Mouse (Mus musculus): ENCODE measurements around the gene Tmem219. TPM values are rescaled to one million over a fixed set of nuclear protein-coding genes. Genes with fewer than 3 reads are reported as not detected.

Tmem219 gene
- polyA plus RNA-seq, 1 experiment = 94.7 TPM

DNA sequence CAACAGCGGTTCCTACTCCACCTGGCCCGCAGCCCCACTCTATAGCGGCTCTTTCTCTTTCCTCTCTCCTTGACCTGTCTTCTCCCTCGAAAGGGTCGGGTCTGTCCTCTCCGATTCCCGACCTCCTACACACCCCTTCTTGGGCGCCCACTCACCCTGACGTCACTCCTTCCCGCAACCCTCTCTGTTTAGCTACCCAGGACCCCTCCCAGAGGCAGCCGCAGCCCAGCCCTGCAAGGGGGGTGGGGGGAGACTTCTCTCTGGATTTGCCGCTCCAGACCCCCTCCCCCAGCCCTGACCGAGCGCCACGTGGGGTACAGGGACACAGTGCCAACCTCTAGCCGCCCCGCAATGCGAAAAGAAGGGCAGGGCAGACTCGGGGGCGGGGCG is 26.7 kb upstream of the Tmem219 start, which contains the start of gene Asphd1:
Gene Asphd1 (minus strand): TSS at position 180 of the 390 bp plus-strand sequence.
- 4% methylated on average over 21 of the region's 21 CpGs for WGBS
- peaks cover 2% of the 10 kb centered on the region; the same call in 1 of the 2 replicates for H3K27me3 ChIP-seq (ENCODE audit: control insufficient read depth, insufficient read depth, low read length)

DNA sequence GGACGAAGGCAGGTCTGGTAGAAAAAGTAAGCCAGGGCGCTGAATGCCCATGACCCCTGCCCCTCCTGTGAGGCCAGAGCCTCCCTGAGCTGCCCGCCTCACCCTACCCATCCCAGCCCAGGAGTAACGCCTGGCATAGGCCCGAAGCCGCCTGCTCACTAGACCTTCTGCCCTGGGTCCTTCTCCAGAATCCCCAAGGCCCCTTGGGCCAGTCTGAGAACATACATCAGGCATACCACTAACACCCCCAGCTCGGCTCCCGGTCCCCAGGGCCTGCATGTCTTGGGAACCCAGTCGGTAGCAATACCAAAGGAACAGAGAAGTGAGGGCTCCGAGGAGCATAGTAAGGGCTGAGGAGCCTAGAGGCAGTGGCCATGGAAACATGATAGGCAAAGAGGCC is 25.9 kb upstream of the Tmem219 start:
- DNase-seq = no peak
- Histone ChIP-seq H3K4me1 (replicated peaks; ENCODE audit: control insufficient read depth, insufficient read depth, low read length) (peaks cover 11% of the 10 kb centered on the region), H3K4me3 (ENCODE audit: control insufficient read depth, insufficient read depth, low read length) (no peak overlapping the region), H3K27ac (ENCODE audit: control insufficient read depth, insufficient read depth, low read length) (no peak overlapping the region), H3K36me3 (ENCODE audit: control insufficient read depth, insufficient read depth, low read length) (no peaks in the 10 kb centered on the region), H3K27me3 (ENCODE audit: control insufficient read depth, insufficient read depth, low read length) (peaks cover 2% of the 10 kb centered on the region; the same call in 1 of the 2 replicates)
- no peak for TF ChIP-seq CTCF (IDR thresholded peaks at IDR 0.05; ENCODE audit: borderline replicate concordance, control insufficient read depth, extremely low read depth, insufficient read depth, low read length, poor library complexity)
- TF ChIP-seq POLR2A (IDR thresholded peaks at IDR 0.05; ENCODE audit: control insufficient read depth, extremely low read depth, insufficient read depth, low read length, poor library complexity) = no peak
- 88% methylated on average over 10 of the region's 10 CpGs for WGBS

More for the DNA sequence above, 26.7 kb upstream of the Tmem219 start, which contains the start of gene Asphd1:
- Histone ChIP-seq H3K4me3 (ENCODE audit: control insufficient read depth, insufficient read depth, low read length) (peak within 1 kb of the TSS; percentile 2), H3K4me1 (replicated peaks; ENCODE audit: control insufficient read depth, insufficient read depth, low read length) (peaks cover 11% of the 10 kb centered on the region), H3K27ac (ENCODE audit: control insufficient read depth, insufficient read depth, low read length) (no peak within 1 kb of the TSS), H3K36me3 (ENCODE audit: control insufficient read depth, insufficient read depth, low read length) (no peaks in the 10 kb centered on the region)
- TF ChIP-seq CTCF (IDR thresholded peaks at IDR 0.05; ENCODE audit: borderline replicate concordance, control insufficient read depth, extremely low read depth, insufficient read depth, low read length, poor library complexity) = no peak
- TF ChIP-seq POLR2A (IDR thresholded peaks at IDR 0.05; ENCODE audit: control insufficient read depth, extremely low read depth, insufficient read depth, low read length, poor library complexity) = no peak
- DNase-seq = no peak

DNA sequence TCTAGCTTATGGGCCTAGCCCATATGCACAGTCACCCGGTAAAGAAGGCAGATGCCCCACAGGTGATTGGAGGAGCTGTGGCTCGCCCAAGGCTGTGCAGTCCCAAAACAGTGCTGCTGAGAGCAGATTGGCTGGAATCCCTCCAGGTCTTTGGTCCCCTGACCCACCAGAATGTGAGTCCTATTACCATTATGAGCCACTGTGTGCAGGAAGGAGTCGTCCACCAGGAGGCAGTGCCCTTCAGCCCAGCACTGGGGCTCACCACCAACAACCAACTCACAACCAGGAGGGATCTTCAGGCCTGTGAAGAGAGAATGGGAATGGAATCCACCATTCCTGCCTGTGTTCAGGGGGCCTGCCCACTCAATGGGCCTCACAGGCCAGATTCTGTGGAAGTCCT is 23.8 kb upstream of the Tmem219 start:
- no peaks in the 10 kb centered on the region for H3K36me3 ChIP-seq (ENCODE audit: control insufficient read depth, insufficient read depth, low read length)
- peaks cover 6% of the 10 kb centered on the region for H3K4me1 ChIP-seq (replicated peaks; ENCODE audit: control insufficient read depth, insufficient read depth, low read length)
- H3K27ac ChIP-seq (ENCODE audit: control insufficient read depth, insufficient read depth, low read length) = no peak overlapping the region
- H3K4me3 ChIP-seq (ENCODE audit: control insufficient read depth, insufficient read depth, low read length) = no peak overlapping the region
- peak; percentile 44 for DNase-seq
- 72% methylated on average over 3 of the region's 3 CpGs for WGBS
- peaks cover 2% of the 10 kb centered on the region; the same call in 1 of the 2 replicates for H3K27me3 ChIP-seq (ENCODE audit: control insufficient read depth, insufficient read depth, low read length)
- TF ChIP-seq CTCF (IDR thresholded peaks at IDR 0.05; ENCODE audit: borderline replicate concordance, control insufficient read depth, extremely low read depth, insufficient read depth, low read length, poor library complexity) = peak; percentile 78
- TF ChIP-seq POLR2A (IDR thresholded peaks at IDR 0.05; ENCODE audit: control insufficient read depth, extremely low read depth, insufficient read depth, low read length, poor library complexity) = no peak

DNA sequence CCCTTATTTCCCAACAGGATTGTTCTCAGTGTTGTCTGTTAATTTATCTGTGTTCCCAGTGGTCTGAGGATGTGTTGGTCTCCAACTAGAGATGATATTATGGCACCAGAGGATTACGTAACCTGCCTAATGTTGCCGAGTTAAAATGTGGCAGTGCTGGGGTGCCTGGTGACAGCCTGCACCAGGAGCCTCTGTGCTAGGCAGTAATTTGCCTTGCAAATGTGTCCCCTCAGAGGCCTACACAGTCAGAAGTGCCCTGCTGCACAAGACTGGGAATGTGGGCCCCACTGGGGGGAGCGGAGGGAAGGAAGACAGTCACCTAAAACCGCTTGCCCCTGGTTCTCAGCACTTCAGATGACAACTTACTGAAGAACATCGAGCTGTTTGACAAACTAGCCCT is 19.1 kb upstream of the Tmem219 start:
- Histone ChIP-seq H3K27me3 (ENCODE audit: control insufficient read depth, insufficient read depth, low read length) (no peaks in the 10 kb centered on the region), H3K4me3 (ENCODE audit: control insufficient read depth, insufficient read depth, low read length) (no peak overlapping the region), H3K4me1 (replicated peaks; ENCODE audit: control insufficient read depth, insufficient read depth, low read length) (no peaks in the 10 kb centered on the region), H3K36me3 (ENCODE audit: control insufficient read depth, insufficient read depth, low read length) (0 out of 2 replicates have a peak, but pooled peaks cover 1% of the 10 kb centered on the region), H3K27ac (ENCODE audit: control insufficient read depth, insufficient read depth, low read length) (no peak overlapping the region)
- TF ChIP-seq POLR2A (IDR thresholded peaks at IDR 0.05; ENCODE audit: control insufficient read depth, extremely low read depth, insufficient read depth, low read length, poor library complexity) (no peak), CTCF (IDR thresholded peaks at IDR 0.05; ENCODE audit: borderline replicate concordance, control insufficient read depth, extremely low read depth, insufficient read depth, low read length, poor library complexity) (no peak)
- no peak for DNase-seq
- whole genome bisulfite sequencing = 91% methylated on average over 5 of the region's 5 CpGs

DNA sequence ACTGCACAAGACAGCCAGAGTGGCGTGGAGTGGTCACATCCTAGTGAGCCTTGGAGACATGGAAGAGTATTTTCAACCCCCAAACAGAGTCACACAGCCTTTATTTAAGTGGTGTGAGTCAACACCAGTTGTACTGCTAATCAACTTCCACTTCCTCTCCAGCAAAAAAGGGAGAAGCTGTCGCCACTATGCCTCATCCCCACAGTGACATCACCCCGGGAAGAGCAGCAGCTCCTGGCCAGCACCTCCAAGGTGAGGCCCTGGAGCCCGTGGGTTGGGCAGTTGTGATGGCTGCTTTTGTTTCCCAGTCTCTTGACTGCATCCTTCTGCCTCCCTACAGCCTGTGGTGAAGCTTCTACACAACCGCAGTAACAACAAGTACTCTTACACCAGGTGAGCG is 18.5 kb upstream of the Tmem219 start:
- 90% methylated on average over 6 of the region's 6 CpGs for WGBS
- Histone ChIP-seq H3K27ac (ENCODE audit: control insufficient read depth, insufficient read depth, low read length) (no peak overlapping the region), H3K27me3 (ENCODE audit: control insufficient read depth, insufficient read depth, low read length) (no peaks in the 10 kb centered on the region), H3K36me3 (ENCODE audit: control insufficient read depth, insufficient read depth, low read length) (0 out of 2 replicates have a peak, but pooled peaks cover 5% of the 10 kb centered on the region), H3K4me3 (ENCODE audit: control insufficient read depth, insufficient read depth, low read length) (no peak overlapping the region), H3K4me1 (replicated peaks; ENCODE audit: control insufficient read depth, insufficient read depth, low read length) (no peaks in the 10 kb centered on the region)
- DNase-seq = no peak
- TF ChIP-seq POLR2A (IDR thresholded peaks at IDR 0.05; ENCODE audit: control insufficient read depth, extremely low read depth, insufficient read depth, low read length, poor library complexity) (no peak), CTCF (IDR thresholded peaks at IDR 0.05; ENCODE audit: borderline replicate concordance, control insufficient read depth, extremely low read depth, insufficient read depth, low read length, poor library complexity) (no peak)

DNA sequence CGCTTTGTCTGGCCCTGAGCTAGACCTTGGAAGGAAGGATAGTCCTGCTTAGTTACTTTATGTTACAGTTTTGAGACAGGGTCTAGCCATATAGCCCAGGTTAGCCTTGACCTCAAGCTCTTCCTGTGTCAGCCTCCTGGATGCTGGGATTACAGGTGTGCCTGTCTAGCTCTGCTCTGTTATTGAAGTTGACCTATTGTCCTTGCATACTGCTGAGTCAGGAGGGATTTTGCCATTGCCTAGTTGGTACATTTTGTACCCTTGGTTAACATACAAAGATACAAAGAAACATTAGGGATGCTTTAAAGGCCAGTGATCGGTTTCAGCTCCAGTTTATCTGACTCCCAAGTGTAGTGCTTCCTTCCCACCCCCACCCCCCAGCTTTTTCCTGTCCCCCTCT is 9.9 kb upstream of the Tmem219 start:
- WGBS = 95% methylated on average over 2 of the region's 2 CpGs
- Histone ChIP-seq H3K4me3 (ENCODE audit: control insufficient read depth, insufficient read depth, low read length) (no peak overlapping the region), H3K36me3 (ENCODE audit: control insufficient read depth, insufficient read depth, low read length) (peaks cover 18% of the 10 kb centered on the region), H3K27ac (ENCODE audit: control insufficient read depth, insufficient read depth, low read length) (no peak overlapping the region), H3K4me1 (replicated peaks; ENCODE audit: control insufficient read depth, insufficient read depth, low read length) (peaks cover 5% of the 10 kb centered on the region), H3K27me3 (ENCODE audit: control insufficient read depth, insufficient read depth, low read length) (no peaks in the 10 kb centered on the region)
- no peak for DNase-seq
- TF ChIP-seq POLR2A (IDR thresholded peaks at IDR 0.05; ENCODE audit: control insufficient read depth, extremely low read depth, insufficient read depth, low read length, poor library complexity) (no peak), CTCF (IDR thresholded peaks at IDR 0.05; ENCODE audit: borderline replicate concordance, control insufficient read depth, extremely low read depth, insufficient read depth, low read length, poor library complexity) (no peak)

DNA sequence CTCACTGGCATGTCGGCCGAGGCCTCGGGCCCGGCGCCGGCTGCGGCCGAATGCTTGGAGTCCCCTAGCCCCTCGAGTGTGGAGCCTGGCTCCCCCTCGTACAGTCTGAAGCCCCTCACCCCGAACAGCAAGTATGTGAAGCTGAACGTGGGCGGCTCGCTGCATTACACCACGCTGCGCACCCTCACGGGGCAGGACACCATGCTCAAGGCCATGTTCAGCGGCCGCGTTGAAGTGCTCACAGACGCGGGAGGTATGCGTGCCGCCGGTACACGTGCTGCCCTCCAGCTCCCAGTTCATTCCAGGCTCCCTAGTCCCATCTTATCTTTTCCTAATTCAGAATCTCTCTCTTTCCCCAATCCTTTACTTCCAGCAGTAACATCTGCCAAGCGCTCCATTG is 6.3 kb upstream of the Tmem219 start:
- H3K4me1 ChIP-seq (replicated peaks; ENCODE audit: control insufficient read depth, insufficient read depth, low read length) = peaks cover 6% of the 10 kb centered on the region
- no peaks in the 10 kb centered on the region; the same call in 1 of the 2 replicates for H3K36me3 ChIP-seq (ENCODE audit: control insufficient read depth, insufficient read depth, low read length)
- no peak for DNase-seq
- H3K27ac ChIP-seq (ENCODE audit: control insufficient read depth, insufficient read depth, low read length) = no peak overlapping the region
- peak overlapping the region; percentile 58 for H3K4me3 ChIP-seq (ENCODE audit: control insufficient read depth, insufficient read depth, low read length)
- under 1% methylated on average over 27 of the region's 27 CpGs for WGBS
- H3K27me3 ChIP-seq (ENCODE audit: control insufficient read depth, insufficient read depth, low read length) = no peaks in the 10 kb centered on the region
- TF ChIP-seq CTCF (IDR thresholded peaks at IDR 0.05; ENCODE audit: borderline replicate concordance, control insufficient read depth, extremely low read depth, insufficient read depth, low read length, poor library complexity) (no peak; the same call in 1 of the 2 replicates), POLR2A (IDR thresholded peaks at IDR 0.05; ENCODE audit: control insufficient read depth, extremely low read depth, insufficient read depth, low read length, poor library complexity) (no peak)
